Mouse (Mus musculus): Measurements from ENCODE around the gene Josd2. TPM values are rescaled to one million over a fixed set of nuclear protein-coding genes. Genes with fewer than 3 reads are reported as not detected.

Gene Josd2
- polyA plus RNA-seq, 1 experiment = 164 TPM

GRCm38 (mm10) chr7:44494681-44495080 is 26.9 kb downstream of the Josd2 start:
- 86% methylated on average over 12 of the region's 12 CpGs for WGBS
- Histone ChIP-seq H3K4me3 (replicated peaks; ENCODE audit: extremely low read depth, low read depth, low read length) (no peak overlapping the region), H3K4me1 (ENCODE audit: control insufficient read depth, insufficient read depth, low read length) (no peaks in the 10 kb centered on the region)
- no peak for TF ChIP-seq CTCF (IDR thresholded peaks at IDR 0.05; ENCODE audit: insufficient read depth, low read length)
- TF ChIP-seq POLR2A (IDR thresholded peaks at IDR 0.05; ENCODE audit: borderline replicate concordance, extremely low read depth, low read depth, low read length) = no peak
- no peak for DNase-seq

DNA sequence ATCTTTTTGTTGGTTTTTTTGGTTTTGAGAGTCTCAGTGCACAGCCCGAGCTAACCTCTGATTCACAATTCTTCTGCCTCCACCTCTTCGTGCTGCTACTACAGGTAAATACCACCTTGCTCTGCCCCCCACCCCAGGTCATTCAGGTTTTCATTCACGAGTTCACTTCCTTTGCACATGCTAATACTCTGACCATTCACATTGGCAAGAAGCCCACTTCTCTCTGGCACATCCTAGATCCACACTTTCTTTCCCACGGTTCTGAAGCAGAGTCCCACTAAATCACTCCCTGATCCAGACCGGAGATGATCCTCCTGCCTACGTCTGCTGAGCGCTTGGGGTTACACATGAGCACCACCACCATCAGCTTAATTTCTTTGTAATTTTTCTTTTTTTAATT is 27.3 kb downstream of the Josd2 start:
- no peak for DNase-seq
- Histone ChIP-seq H3K4me1 (ENCODE audit: control insufficient read depth, insufficient read depth, low read length) (no peaks in the 10 kb centered on the region), H3K4me3 (replicated peaks; ENCODE audit: extremely low read depth, low read depth, low read length) (no peak overlapping the region)
- TF ChIP-seq POLR2A (IDR thresholded peaks at IDR 0.05; ENCODE audit: borderline replicate concordance, extremely low read depth, low read depth, low read length) (no peak), CTCF (IDR thresholded peaks at IDR 0.05; ENCODE audit: insufficient read depth, low read length) (no peak)
- WGBS = 74% methylated on average over 7 of the region's 7 CpGs

- peak; percentile 96 for DNase-seq
- Histone ChIP-seq H3K4me3 (replicated peaks; ENCODE audit: extremely low read depth, low read depth, low read length) (peak within 1 kb of the TSS; percentile 66), H3K4me1 (ENCODE audit: control insufficient read depth, insufficient read depth, low read length) (no peaks in the 10 kb centered on the region)
- 1% methylated on average over 53 of the region's 58 CpGs for WGBS
- no peak for TF ChIP-seq CTCF (IDR thresholded peaks at IDR 0.05; ENCODE audit: insufficient read depth, low read length)
- peak; percentile 63; the same call in 1 of the 2 replicates for TF ChIP-seq POLR2A (IDR thresholded peaks at IDR 0.05; ENCODE audit: borderline replicate concordance, extremely low read depth, low read depth, low read length)
These were observed 28.4 kb downstream of the Josd2 start, which contains the start of the genes Emc10 and Fam71e1 for GRCm38 (mm10) chr7:44495992-44496770. Emc10 (minus strand) TSS chr7:44496529. Fam71e1 (plus strand) TSS chr7:44496581.

DNA sequence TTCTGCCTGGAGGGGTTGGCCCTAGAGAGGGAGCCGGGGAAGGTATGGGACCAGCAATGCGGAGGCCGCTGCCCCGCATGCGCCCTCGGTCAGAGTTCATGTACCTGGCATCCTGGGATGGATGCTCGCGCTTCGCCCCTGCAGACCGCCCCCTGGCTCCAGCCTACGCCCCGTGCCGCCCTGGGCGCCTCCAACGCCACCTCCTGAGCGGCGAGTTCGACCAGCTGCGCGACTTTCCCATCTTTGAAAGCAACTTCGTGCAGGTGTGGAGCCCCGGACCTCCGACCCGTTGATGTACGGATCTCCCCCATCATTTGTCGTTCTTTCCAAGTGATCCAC is 29.0 kb downstream of the Josd2 start:
- Histone ChIP-seq H3K4me3 (replicated peaks; ENCODE audit: extremely low read depth, low read depth, low read length) (peak overlapping the region; percentile 66), H3K4me1 (ENCODE audit: control insufficient read depth, insufficient read depth, low read length) (no peaks in the 10 kb centered on the region)
- WGBS = 2% methylated on average over 26 of the region's 26 CpGs
- TF ChIP-seq CTCF (IDR thresholded peaks at IDR 0.05; ENCODE audit: insufficient read depth, low read length) (no peak), POLR2A (IDR thresholded peaks at IDR 0.05; ENCODE audit: borderline replicate concordance, extremely low read depth, low read depth, low read length) (no peak)
- no peak for DNase-seq

GRCm38 (mm10) chr7:44497361-44498055 is 29.7 kb downstream of the Josd2 start:
- Histone ChIP-seq H3K4me1 (ENCODE audit: control insufficient read depth, insufficient read depth, low read length) (no peaks in the 10 kb centered on the region), H3K4me3 (replicated peaks; ENCODE audit: extremely low read depth, low read depth, low read length) (no peak overlapping the region)
- TF ChIP-seq CTCF (IDR thresholded peaks at IDR 0.05; ENCODE audit: insufficient read depth, low read length) (no peak), POLR2A (IDR thresholded peaks at IDR 0.05; ENCODE audit: borderline replicate concordance, extremely low read depth, low read depth, low read length) (no peak)
- WGBS = 78% methylated on average over 10 of the region's 10 CpGs
- DNase-seq = no peak

- 54% methylated on average over 1 of the region's 1 CpGs for WGBS
- TF ChIP-seq POLR2A (IDR thresholded peaks at IDR 0.05; ENCODE audit: borderline replicate concordance, extremely low read depth, low read depth, low read length) (no peak), CTCF (IDR thresholded peaks at IDR 0.05; ENCODE audit: insufficient read depth, low read length) (no peak)
- Histone ChIP-seq H3K4me3 (replicated peaks; ENCODE audit: extremely low read depth, low read depth, low read length) (no peak overlapping the region), H3K4me1 (ENCODE audit: control insufficient read depth, insufficient read depth, low read length) (no peaks in the 10 kb centered on the region)
- DNase-seq = no peak
These were observed 31.1 kb downstream of the Josd2 start for GRCm38 (mm10) chr7:44498922-44499321.

DNA sequence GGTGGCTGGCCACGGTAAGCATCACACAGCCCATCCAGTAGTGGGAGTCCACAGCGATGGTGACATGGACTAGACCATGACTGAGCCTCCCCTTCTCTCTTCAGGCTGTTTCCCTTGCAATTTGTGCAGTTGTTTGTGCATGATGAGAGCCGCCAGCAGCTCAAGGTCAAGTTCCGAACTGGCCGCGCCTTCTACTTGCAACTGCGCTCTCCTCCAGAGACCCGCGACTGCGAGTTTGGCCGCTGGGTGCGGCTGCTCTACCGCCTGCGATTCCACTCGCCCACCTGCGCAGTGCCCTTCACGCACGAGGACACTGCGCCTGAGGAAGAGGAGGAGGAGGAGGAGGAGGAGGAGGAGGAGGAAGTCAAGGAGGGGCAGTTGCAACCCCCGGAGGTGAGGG is 32.3 kb downstream of the Josd2 start:
- TF ChIP-seq POLR2A (IDR thresholded peaks at IDR 0.05; ENCODE audit: borderline replicate concordance, extremely low read depth, low read depth, low read length) = no peak
- no peak for TF ChIP-seq CTCF (IDR thresholded peaks at IDR 0.05; ENCODE audit: insufficient read depth, low read length)
- Histone ChIP-seq H3K4me1 (ENCODE audit: control insufficient read depth, insufficient read depth, low read length) (no peaks in the 10 kb centered on the region), H3K4me3 (replicated peaks; ENCODE audit: extremely low read depth, low read depth, low read length) (no peak overlapping the region)
- no peak for DNase-seq
- WGBS = 46% methylated on average over 20 of the region's 20 CpGs

DNA sequence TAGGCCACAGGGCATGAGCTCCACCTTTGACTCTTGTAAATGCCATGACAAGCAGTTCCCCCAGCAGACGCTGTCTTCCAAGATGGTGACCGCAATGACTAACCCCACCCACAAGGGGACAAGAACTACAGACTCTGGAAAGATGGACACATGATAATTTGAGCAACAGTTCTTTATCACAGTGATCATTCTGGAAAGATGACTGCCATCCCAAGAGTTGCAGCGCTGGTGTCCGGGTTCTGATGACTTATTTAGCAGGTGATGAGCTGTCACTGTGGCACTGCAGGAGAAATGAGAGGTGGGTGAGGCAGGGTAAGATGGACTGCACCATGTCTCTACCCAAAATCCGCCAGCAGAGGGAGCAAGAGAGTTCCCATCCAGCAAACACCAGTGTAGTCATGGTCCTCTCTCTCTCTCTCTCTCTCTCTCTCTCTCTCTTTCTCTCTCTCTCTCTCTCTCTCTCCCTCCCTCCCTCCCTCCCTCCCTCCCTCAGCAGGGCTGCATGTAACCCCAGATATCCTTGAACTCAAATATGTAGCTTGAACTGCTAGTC is 33.9 kb downstream of the Josd2 start:
- Histone ChIP-seq H3K4me3 (replicated peaks; ENCODE audit: extremely low read depth, low read depth, low read length) (no peak overlapping the region), H3K4me1 (ENCODE audit: control insufficient read depth, insufficient read depth, low read length) (no peaks in the 10 kb centered on the region)
- peak; percentile 65 for DNase-seq
- WGBS = 29% methylated on average over 5 of the region's 5 CpGs
- TF ChIP-seq CTCF (IDR thresholded peaks at IDR 0.05; ENCODE audit: insufficient read depth, low read length) = peak; percentile 85
- TF ChIP-seq POLR2A (IDR thresholded peaks at IDR 0.05; ENCODE audit: borderline replicate concordance, extremely low read depth, low read depth, low read length) = no peak

GRCm38 (mm10) chr7:44507491-44507890 is 39.7 kb downstream of the Josd2 start:
- no peaks in the 10 kb centered on the region for H3K4me1 ChIP-seq (ENCODE audit: control insufficient read depth, insufficient read depth, low read length)
- no peak overlapping the region for H3K4me3 ChIP-seq (replicated peaks; ENCODE audit: extremely low read depth, low read depth, low read length)
- DNase-seq = no peak
- TF ChIP-seq CTCF (IDR thresholded peaks at IDR 0.05; ENCODE audit: insufficient read depth, low read length) = no peak
- TF ChIP-seq POLR2A (IDR thresholded peaks at IDR 0.05; ENCODE audit: borderline replicate concordance, extremely low read depth, low read depth, low read length) = no peak

All from lung, adult 2 months (tissue).